Mouse (Mus musculus) layer of hippocampus, postnatal 25 days (tissue): ENCODE data around the gene Cbl. TPM values are rescaled to one million over a fixed set of nuclear protein-coding genes. Genes with fewer than 3 reads are reported as not detected.
A peak's percentile ranks its signal among the peaks of the same experiment; 100 is the strongest.

ENCODE experiments used
- DNase-seq, 2 experiments: peaks; one replicate each; pipeline ENCODE4 v3.0.0; 2022; ENCODE audit warnings: mixed read lengths in 2 of 2, low spot score in 1 of 2; ENCODE audit errors: extremely low spot score in 1 of 2
- total RNA-seq, 2 experiments: library from RNA; stranded (reverse); gene quantifications; 2 replicates each; pipeline ENCODE4 v1.2.3; 2021

The Cbl gene
- total RNA-seq, 2 experiments from 2014 or later = 49.2 to 63.4 TPM

DNA sequence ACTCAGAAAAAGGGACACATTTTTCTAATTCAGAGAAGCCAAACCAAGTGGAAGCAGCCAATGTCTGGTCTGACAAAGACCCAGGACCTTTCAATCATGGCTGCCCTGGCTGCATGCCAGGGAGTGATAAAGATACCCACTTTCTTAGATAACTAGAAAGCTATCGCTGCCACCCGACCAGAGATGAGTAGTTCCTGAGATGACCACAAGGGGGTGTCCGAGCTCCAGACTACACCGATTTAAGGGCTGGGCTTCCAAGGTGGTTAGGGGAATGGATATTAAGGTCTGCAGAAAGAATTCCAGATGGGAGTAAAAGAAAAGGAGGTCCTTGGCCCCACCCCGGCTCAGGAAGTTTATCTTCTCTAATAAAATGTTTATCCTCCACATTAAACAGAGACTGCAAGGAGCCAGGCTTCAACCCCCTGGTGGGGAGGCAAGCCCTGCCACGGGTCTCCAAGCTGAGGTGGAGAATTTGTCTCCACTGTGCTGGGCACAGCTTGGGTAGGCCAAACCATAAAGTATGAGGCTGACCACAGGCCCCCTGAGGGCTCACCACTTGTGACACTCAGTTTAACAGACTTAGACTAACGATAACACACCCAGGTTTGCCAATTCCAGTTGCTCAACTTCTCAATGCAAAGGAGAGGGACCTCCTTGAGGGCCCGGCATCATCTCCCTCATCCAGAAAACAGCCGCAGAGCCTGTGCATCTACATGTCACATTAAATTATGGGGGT is 124.3 kb downstream of the Cbl start:
- DNase-seq = peak; percentile 80 to 91

DNA sequence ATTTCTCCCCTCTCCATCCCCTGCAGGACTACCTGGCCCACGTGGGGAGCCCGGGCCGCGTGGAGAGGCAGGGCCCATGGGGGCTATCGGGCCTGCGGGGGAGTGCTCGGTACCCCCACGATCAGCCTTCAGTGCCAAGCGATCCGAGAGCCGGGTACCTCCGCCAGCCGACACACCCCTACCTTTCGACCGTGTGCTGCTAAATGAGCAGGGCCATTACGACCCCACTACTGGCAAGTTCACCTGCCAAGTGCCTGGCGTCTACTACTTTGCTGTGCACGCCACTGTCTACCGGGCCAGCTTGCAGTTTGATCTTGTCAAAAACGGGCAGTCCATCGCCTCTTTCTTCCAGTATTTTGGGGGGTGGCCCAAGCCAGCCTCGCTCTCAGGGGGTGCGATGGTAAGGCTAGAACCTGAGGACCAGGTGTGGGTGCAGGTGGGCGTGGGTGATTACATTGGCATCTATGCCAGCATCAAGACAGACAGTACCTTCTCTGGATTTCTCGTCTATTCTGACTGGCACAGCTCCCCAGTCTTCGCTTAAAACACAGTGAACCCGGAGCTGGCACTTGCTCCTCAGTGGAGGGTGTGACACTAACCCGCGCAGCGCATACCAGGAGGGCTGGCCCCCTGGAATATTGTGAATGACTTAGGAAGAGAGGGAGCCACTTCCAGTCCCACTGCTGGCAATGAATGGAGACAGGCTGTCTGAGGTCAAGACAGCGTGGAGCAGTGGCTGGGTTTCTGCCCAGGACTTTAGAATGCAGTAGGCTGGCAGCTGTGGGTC is 125.4 kb downstream of the Cbl start:
- no peak for DNase-seq

DNA sequence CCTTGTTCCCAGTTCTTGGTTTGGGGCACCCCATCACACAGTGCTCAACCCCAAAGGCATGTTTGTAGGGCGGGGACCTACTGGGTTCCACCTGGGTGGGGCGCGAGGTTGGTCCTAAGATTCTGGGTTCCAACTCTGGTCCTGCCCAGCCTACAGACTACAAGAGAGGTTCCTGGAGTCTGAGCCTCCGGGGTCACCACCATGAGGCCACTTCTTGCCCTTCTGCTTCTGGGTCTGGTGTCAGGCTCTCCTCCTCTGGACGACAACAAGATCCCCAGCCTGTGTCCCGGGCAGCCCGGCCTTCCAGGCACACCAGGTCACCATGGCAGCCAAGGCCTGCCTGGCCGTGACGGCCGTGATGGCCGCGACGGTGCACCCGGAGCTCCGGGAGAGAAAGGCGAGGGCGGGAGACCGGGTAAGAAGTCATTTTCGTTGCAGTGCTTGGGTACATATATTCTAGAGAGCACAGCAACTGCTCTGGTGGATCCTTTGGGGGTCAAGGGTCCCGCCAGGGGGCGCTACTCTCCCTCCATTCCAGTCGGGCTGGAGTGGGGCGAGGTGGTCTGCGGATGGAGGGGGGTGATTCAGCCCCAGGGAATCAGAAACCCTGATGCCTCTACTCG is 126.2 kb downstream of the Cbl start:
- DNase-seq = peak; percentile 52 to 71

DNA sequence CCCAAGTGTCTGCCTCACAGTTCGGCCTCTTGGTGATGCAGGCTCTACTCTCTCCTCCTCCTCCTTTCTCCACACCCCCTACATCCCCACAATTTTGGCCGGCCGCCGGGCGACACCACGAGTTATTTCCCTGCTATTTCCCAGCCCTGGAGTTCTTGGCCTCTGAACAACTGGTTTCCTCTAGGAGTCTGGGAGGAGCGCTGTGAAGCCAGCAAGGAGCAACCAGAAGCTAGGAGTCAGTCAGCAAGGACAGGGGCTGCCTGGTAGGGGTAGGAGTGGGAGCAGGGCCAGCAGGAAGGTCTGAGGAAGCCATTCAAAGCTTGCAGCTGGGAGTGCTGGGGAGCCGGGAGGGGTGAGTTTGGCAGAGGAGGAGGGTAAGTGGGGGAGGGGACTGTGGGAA is 126.7 kb downstream of the Cbl start, which contains the start of gene C1qtnf5:
C1qtnf5 (plus strand) TSS at position 136 of the 400 bp plus-strand sequence.
- peak; percentile 44 to 64 for DNase-seq

DNA sequence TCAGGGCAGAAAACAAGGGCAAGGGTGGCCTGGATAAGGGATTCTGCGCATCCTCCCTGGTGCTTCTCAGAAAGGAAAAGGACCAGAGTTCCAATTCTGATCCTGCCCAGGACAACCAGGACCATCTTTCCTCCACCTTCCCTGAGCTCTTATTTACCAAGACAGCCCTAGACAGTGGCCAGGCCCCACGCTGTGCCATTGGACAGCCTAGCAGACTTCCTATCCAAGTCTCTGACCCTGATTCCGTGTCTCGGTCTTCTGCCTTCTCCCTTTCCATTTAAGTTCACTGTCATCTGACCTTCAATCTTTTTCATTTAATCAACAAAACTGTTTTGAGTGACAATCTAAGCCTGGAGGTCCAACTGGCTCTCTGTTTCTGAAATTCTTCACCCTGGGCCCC is 127.3 kb downstream of the Cbl start:
- DNase-seq = no peak

DNA sequence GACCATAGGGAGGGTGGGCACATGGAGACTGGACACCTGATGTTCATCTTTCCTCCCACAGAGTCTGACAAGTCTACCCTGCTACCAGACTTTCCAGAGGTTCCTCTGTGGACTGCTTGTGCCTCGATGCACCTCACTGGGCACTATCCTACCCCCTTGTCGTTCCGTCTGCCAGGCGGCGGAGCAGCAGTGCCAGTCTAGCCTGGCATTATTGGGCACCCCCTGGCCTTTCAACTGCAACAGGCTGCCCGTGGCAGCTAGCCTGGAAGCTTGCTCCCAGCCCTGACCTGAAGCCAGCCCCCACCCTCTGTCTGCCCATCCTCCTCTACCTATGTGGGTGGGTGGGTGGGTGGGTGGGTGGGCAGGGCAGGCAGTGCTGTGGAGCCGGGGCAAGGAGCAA is 127.7 kb downstream of the Cbl start:
- no peak for DNase-seq

DNA sequence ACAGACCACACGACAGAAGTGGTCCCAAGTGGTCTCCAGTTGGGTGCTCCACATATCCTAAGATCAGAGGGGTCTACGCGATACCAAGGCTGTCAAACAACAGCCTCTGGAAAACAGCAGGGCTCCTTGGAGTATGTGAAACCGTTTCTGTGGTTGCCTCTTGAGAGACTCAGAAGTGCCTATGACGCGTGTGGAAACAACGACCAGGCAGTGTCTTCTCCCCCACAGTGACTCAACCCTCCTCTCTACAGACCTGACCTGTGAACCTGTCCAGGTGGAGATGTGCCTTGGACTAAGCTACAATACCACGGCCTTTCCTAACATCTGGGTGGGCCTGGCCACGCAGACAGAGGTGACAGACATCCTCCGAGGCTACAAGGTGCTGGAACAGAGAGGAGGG is 128.1 kb downstream of the Cbl start:
- no peak for DNase-seq

DNA sequence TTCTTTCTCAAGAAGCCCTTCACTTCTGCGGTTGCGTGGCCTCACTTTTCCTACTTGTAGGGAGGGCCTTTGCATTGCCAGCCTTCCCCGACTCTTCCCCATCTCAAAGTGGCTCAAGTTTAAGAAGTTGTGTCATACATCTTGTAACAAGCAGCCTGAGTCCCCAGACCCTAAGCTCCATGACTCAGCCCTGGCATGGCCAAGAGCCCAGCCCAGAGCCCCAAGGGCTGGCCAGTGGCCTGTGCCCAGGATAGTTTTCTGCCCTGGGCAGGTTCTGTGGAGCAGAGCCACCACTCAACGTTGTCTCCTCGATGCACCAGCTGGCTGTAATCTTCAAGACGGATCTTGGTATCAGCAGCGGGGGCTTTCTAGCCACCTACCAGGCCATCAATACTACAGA is 129.0 kb downstream of the Cbl start:
- no peak for DNase-seq

DNA sequence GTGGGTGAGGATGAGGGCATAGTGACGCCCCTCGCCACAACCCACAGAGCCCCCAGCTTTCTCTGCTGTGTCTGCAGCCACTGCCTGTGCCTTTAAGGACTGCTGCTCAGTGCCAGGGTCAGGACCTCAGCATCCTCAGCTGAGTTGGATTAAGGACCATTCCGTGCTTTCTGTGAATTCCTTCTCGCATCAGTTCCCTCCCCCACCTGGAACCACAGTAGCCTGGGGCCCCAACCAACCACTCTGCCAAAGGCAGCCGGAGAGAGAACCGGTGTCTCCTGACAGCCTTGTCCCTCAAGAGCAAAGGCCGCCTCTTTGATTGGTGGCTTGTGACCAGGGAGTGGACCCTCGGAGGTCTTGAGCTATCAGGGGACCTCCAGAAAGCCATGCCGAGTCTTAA is 132.4 kb downstream of the Cbl start, which contains the start of gene Mfrp:
Mfrp (plus strand) TSS at position 240 of the 400 bp plus-strand sequence.
- no peak for DNase-seq

DNA sequence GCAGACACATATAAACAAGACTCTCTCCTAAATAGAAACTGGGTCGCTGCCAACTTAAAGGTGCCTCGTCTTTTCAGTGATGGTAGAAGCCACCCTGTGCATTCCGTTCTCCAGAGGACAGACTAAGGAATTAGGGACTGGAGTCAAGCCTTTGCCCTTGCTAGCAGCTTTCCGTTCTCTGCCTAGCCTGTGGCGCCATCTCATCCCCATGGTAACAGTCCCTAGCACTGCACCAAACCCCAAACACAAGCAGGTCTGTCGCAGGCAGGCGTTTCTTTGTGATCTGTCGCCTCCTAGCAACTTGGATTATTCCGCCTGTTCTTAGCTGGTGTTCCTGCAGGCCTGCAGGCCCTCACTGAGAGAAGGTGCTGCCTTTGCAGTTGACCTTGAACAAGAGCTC is 137.3 kb downstream of the Cbl start:
- DNase-seq = peak in 1 of 2 experiments; percentile 43

DNA sequence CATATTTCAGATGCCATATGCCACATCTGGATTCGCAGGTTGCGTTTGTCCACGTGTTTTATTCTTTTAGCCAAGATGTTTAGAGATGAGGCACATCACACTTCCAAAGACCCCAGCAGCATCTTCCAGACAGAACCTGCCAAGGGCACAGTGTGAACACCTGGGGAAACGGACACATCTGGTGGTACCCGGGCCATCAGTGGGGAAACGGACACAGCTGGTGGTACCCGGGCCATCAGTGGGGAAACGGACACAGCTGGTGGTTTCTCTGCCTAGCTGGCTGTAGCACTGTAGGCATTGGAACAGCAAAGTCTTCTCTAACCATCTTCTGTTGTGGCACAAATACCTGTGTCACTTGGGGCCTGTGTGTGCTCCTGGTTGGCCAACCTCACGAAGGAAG is 138.1 kb downstream of the Cbl start:
- no peak for DNase-seq

DNA sequence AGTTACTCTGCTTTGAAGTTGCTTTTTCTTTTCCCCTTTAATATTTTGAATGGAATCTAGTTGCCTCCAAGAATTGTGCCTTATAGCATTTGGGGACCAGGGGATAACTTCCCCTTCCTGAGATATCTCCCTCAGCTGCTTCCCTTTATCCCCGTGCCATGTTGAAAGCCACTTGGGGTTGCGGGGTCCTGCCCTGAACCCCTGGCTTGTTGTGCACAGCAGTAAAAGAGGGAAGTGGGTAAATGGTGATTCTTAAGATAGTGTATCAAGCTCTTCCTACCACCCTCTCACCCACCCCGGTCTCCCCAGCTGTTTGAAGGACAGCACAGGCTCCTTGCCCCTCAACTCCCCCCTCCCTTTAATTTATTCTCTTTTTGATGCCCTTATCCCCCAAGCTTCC is 139.1 kb downstream of the Cbl start:
- no peak for DNase-seq

DNA sequence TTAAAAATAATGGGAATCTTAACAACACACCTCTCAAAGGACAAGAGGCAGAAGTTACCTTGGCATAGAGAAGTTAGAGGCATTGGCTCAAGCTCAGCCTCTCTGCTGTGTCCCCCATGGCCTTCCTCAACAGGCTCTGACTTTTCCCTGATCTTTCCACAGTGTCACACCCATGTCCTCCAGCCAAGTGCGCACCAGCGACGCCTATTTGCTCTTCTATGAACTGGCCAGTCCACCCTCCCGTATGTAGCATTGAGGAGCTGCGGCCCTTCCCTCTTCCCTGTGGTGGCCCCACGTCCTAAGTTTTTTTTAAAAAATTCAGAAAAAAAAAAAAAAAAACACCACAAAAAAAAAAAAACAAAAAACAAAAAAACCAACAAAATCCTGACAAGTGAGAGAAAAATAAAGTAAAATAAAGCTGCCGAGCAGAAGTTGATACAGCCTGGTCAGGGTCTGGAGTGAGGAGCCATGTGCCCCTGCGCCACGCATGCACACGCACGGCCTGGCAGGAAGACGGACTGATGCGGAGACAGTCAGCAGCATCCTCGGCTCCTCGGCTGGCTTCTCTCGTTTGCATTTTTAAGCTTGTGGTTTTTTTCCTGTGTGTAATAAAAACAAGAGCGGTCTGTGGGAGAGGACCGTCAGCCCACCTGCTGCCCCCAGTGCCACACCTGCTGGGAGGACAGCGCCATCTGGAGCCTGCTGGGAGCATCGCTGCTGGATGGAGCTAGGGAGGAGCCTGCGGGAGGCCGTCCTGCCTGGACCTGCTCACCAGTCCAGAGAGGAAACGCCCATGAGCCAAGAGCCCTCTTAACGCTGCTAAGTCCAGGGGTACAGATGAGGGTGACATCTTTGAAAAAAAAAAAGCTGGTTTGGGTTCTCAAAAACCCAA is 140.0 kb downstream of the Cbl start:
- peak; percentile 68 to 84 for DNase-seq

Other genes starting within 250 kb of the Cbl start
- 100 to 1,000 TPM; 833 to 928 TPM for gene Thy1, start 190.7 kb downstream of the Cbl start, total RNA-seq
- gene Usp2, start 167.0 kb downstream of the Cbl start, total RNA-seq = 10 to 100 TPM; 59.4 to 81.4 TPM
- gene Mfrp, start 132.3 kb downstream of the Cbl start, total RNA-seq = under 1 TPM; 0.31 to 0.49 TPM
- gene C1qtnf5, start 126.8 kb downstream of the Cbl start, total RNA-seq = 10 to 100 TPM; 13.6 to 16.8 TPM
- gene Gm49380, start 120.5 kb downstream of the Cbl start, total RNA-seq = under 1 TPM in 1 of 2 experiments, not detected in 1; 0.28 TPM
- gene Rnf26, start 120.5 kb downstream of the Cbl start, total RNA-seq = 10 to 100 TPM; 30.3 to 33.0 TPM
- gene Mcam, start 99.6 kb downstream of the Cbl start, total RNA-seq = 10 to 100 TPM; 22.5 to 29.3 TPM
- gene Ccdc153, start 6.6 kb upstream of the Cbl start, total RNA-seq = 1 to 10 TPM; 1.9 to 5.4 TPM
- 1 to 10 TPM; 1.3 to 1.4 TPM for gene Pdzd3, start 17.4 kb upstream of the Cbl start, total RNA-seq
- gene Nlrx1, start 34.5 kb upstream of the Cbl start, total RNA-seq = 10 to 100 TPM; 12.8 to 14.7 TPM
- 10 to 100 TPM; 65.0 to 79.6 TPM for gene Abcg4, start 54.6 kb upstream of the Cbl start, total RNA-seq
- gene Hinfp, start 71.6 kb upstream of the Cbl start, total RNA-seq = 10 to 100 TPM; 28.1 to 31.2 TPM
- 100 to 1,000 TPM; 196 to 200 TPM for gene C2cd2l, start 86.2 kb upstream of the Cbl start, total RNA-seq
- 10 to 100 TPM; 14.2 to 15.8 TPM for gene Dpagt1, start 92.0 kb upstream of the Cbl start, total RNA-seq
- 10 to 100 TPM; 50.6 to 58.4 TPM for gene H2afx, start 100.6 kb upstream of the Cbl start, total RNA-seq
- gene Hmbs, start 110.2 kb upstream of the Cbl start, total RNA-seq = 10 to 100 TPM; 17.9 to 23.6 TPM
- 10 to 100 TPM; 49.0 to 51.4 TPM for gene Vps11, start 127.6 kb upstream of the Cbl start, total RNA-seq
- 100 to 1,000 TPM; 114 to 123 TPM for gene Hyou1, start 145.4 kb upstream of the Cbl start, total RNA-seq
- gene Slc37a4, start 162.8 kb upstream of the Cbl start, total RNA-seq = 10 to 100 TPM; 32.6 to 34.7 TPM
- 100 to 1,000 TPM; 616 to 726 TPM for gene Rps25, start 173.1 kb upstream of the Cbl start, total RNA-seq
- gene Trappc4, start 173.6 kb upstream of the Cbl start, total RNA-seq = 10 to 100 TPM; 65.1 to 76.5 TPM
- 10 to 100 TPM; 16.8 to 24.1 TPM for gene Ccdc84, start 184.5 kb upstream of the Cbl start, total RNA-seq
- not detected for gene Foxr1, start 207.1 kb upstream of the Cbl start, total RNA-seq
- not detected for gene Upk2, start 220.9 kb upstream of the Cbl start, total RNA-seq
- 10 to 100 TPM; 59.2 to 78.1 TPM for gene Bcl9l, start 248.8 kb upstream of the Cbl start, total RNA-seq